Mouse (Mus musculus): ENCODE data around the gene Zbtb40. TPM values are rescaled to one million over a fixed set of nuclear protein-coding genes. Genes with fewer than 3 reads are reported as not detected.

The Zbtb40 gene
- polyA plus RNA-seq, 1 experiment = 24.9 TPM

GRCm38 (mm10) chr4:137014124-137014523 is 34.5 kb downstream of the Zbtb40 start:
- 95% methylated on average over 8 of the region's 8 CpGs for WGBS
- H3K27me3 ChIP-seq (ENCODE audit: control insufficient read depth, insufficient read depth, low read length) = no peaks in the 10 kb centered on the region
- peaks cover 15% of the 10 kb centered on the region for H3K36me3 ChIP-seq (ENCODE audit: control insufficient read depth, insufficient read depth, low read length)
- DNase-seq = no peak
- no peak for TF ChIP-seq POLR2A (IDR thresholded peaks at IDR 0.05; ENCODE audit: control insufficient read depth, extremely low read depth, insufficient read depth, low read length, poor library complexity)
- TF ChIP-seq CTCF (IDR thresholded peaks at IDR 0.05; ENCODE audit: borderline replicate concordance, control insufficient read depth, extremely low read depth, insufficient read depth, low read length, poor library complexity) = no peak
- no peaks in the 10 kb centered on the region for H3K4me1 ChIP-seq (replicated peaks; ENCODE audit: control insufficient read depth, insufficient read depth, low read length)
- no peak overlapping the region for H3K4me3 ChIP-seq (ENCODE audit: control insufficient read depth, insufficient read depth, low read length)
- no peak overlapping the region for H3K27ac ChIP-seq (ENCODE audit: control insufficient read depth, insufficient read depth, low read length)

GRCm38 (mm10) chr4:137006966-137007365 is 41.6 kb downstream of the Zbtb40 start:
- H3K27me3 ChIP-seq (ENCODE audit: control insufficient read depth, insufficient read depth, low read length) = no peaks in the 10 kb centered on the region
- TF ChIP-seq POLR2A (IDR thresholded peaks at IDR 0.05; ENCODE audit: control insufficient read depth, extremely low read depth, insufficient read depth, low read length, poor library complexity) (no peak), CTCF (IDR thresholded peaks at IDR 0.05; ENCODE audit: borderline replicate concordance, control insufficient read depth, extremely low read depth, insufficient read depth, low read length, poor library complexity) (no peak)
- H3K4me3 ChIP-seq (ENCODE audit: control insufficient read depth, insufficient read depth, low read length) = no peak overlapping the region
- WGBS = 92% methylated on average over 8 of the region's 8 CpGs
- peaks cover 7% of the 10 kb centered on the region for H3K36me3 ChIP-seq (ENCODE audit: control insufficient read depth, insufficient read depth, low read length)
- no peak overlapping the region for H3K27ac ChIP-seq (ENCODE audit: control insufficient read depth, insufficient read depth, low read length)
- no peaks in the 10 kb centered on the region for H3K4me1 ChIP-seq (replicated peaks; ENCODE audit: control insufficient read depth, insufficient read depth, low read length)
- DNase-seq = no peak

GRCm38 (mm10) chr4:137001825-137002224 is 46.8 kb downstream of the Zbtb40 start:
- no peaks in the 10 kb centered on the region for H3K27me3 ChIP-seq (ENCODE audit: control insufficient read depth, insufficient read depth, low read length)

GRCm38 (mm10) chr4:137001020-137001419 is 47.6 kb downstream of the Zbtb40 start:
- no peaks in the 10 kb centered on the region for H3K27me3 ChIP-seq (ENCODE audit: control insufficient read depth, insufficient read depth, low read length)
- H3K4me3 ChIP-seq (ENCODE audit: control insufficient read depth, insufficient read depth, low read length) = no peak overlapping the region
- no peak for DNase-seq
- peaks cover 27% of the 10 kb centered on the region for H3K36me3 ChIP-seq (ENCODE audit: control insufficient read depth, insufficient read depth, low read length)
- H3K4me1 ChIP-seq (replicated peaks; ENCODE audit: control insufficient read depth, insufficient read depth, low read length) = no peaks in the 10 kb centered on the region
- TF ChIP-seq POLR2A (IDR thresholded peaks at IDR 0.05; ENCODE audit: control insufficient read depth, extremely low read depth, insufficient read depth, low read length, poor library complexity) (no peak), CTCF (IDR thresholded peaks at IDR 0.05; ENCODE audit: borderline replicate concordance, control insufficient read depth, extremely low read depth, insufficient read depth, low read length, poor library complexity) (no peak)
- 97% methylated on average over 7 of the region's 7 CpGs for WGBS
- H3K27ac ChIP-seq (ENCODE audit: control insufficient read depth, insufficient read depth, low read length) = no peak overlapping the region

More at GRCm38 (mm10) chr4:137001825-137002224, 46.8 kb downstream of the Zbtb40 start:
- Histone ChIP-seq H3K4me3 (ENCODE audit: control insufficient read depth, insufficient read depth, low read length) (no peak overlapping the region), H3K36me3 (ENCODE audit: control insufficient read depth, insufficient read depth, low read length) (peaks cover 25% of the 10 kb centered on the region), H3K4me1 (replicated peaks; ENCODE audit: control insufficient read depth, insufficient read depth, low read length) (no peaks in the 10 kb centered on the region), H3K27ac (ENCODE audit: control insufficient read depth, insufficient read depth, low read length) (no peak overlapping the region)
- WGBS = 92% methylated on average over 3 of the region's 3 CpGs
- TF ChIP-seq POLR2A (IDR thresholded peaks at IDR 0.05; ENCODE audit: control insufficient read depth, extremely low read depth, insufficient read depth, low read length, poor library complexity) = no peak
- TF ChIP-seq CTCF (IDR thresholded peaks at IDR 0.05; ENCODE audit: borderline replicate concordance, control insufficient read depth, extremely low read depth, insufficient read depth, low read length, poor library complexity) = no peak
- DNase-seq = no peak

GRCm38 (mm10) chr4:136998371-136998770 is 50.2 kb downstream of the Zbtb40 start:
- no peaks in the 10 kb centered on the region for H3K27me3 ChIP-seq (ENCODE audit: control insufficient read depth, insufficient read depth, low read length)
- H3K27ac ChIP-seq (ENCODE audit: control insufficient read depth, insufficient read depth, low read length) = no peak overlapping the region
- no peak for DNase-seq
- H3K4me3 ChIP-seq (ENCODE audit: control insufficient read depth, insufficient read depth, low read length) = no peak overlapping the region
- TF ChIP-seq POLR2A (IDR thresholded peaks at IDR 0.05; ENCODE audit: control insufficient read depth, extremely low read depth, insufficient read depth, low read length, poor library complexity) = no peak
- no peak for TF ChIP-seq CTCF (IDR thresholded peaks at IDR 0.05; ENCODE audit: borderline replicate concordance, control insufficient read depth, extremely low read depth, insufficient read depth, low read length, poor library complexity)
- no peaks in the 10 kb centered on the region for H3K4me1 ChIP-seq (replicated peaks; ENCODE audit: control insufficient read depth, insufficient read depth, low read length)
- peaks cover 38% of the 10 kb centered on the region for H3K36me3 ChIP-seq (ENCODE audit: control insufficient read depth, insufficient read depth, low read length)
- WGBS = 95% methylated on average over 7 of the region's 7 CpGs

GRCm38 (mm10) chr4:136997723-136998345 is 50.8 kb downstream of the Zbtb40 start:
- no peak overlapping the region for H3K27ac ChIP-seq (ENCODE audit: control insufficient read depth, insufficient read depth, low read length)
- peaks cover 38% of the 10 kb centered on the region for H3K36me3 ChIP-seq (ENCODE audit: control insufficient read depth, insufficient read depth, low read length)
- H3K4me3 ChIP-seq (ENCODE audit: control insufficient read depth, insufficient read depth, low read length) = no peak overlapping the region
- H3K4me1 ChIP-seq (replicated peaks; ENCODE audit: control insufficient read depth, insufficient read depth, low read length) = no peaks in the 10 kb centered on the region
- DNase-seq = no peak
- 97% methylated on average over 12 of the region's 12 CpGs for WGBS
- TF ChIP-seq CTCF (IDR thresholded peaks at IDR 0.05; ENCODE audit: borderline replicate concordance, control insufficient read depth, extremely low read depth, insufficient read depth, low read length, poor library complexity) (no peak), POLR2A (IDR thresholded peaks at IDR 0.05; ENCODE audit: control insufficient read depth, extremely low read depth, insufficient read depth, low read length, poor library complexity) (no peak)
- no peaks in the 10 kb centered on the region for H3K27me3 ChIP-seq (ENCODE audit: control insufficient read depth, insufficient read depth, low read length)

All from thymus, adult 2 months (tissue).